Mouse (Mus musculus) myocyte (in vitro differentiated cells): ENCODE measurements around the gene Gns. TPM values are rescaled to one million over a fixed set of nuclear protein-coding genes. Genes with fewer than 3 reads are reported as not detected.

Experiments
- H3K27me3 ChIP-seq: one replicate; pipeline ENCODE4 v1.6.1; 2011; ENCODE audit not compliant: control insufficient read depth, insufficient read depth, insufficient read length
- H3K36me3 ChIP-seq: one replicate; pipeline ENCODE4 v1.6.1; 2011; ENCODE audit not compliant: control insufficient read depth, insufficient read depth
- H3K4me2 ChIP-seq: one replicate; pipeline ENCODE4 v1.6.1; 2011; ENCODE audit warnings: low read depth, control low read depth
- H3K4me3 ChIP-seq: one replicate; pipeline ENCODE4 v1.5.1; 2011; ENCODE audit warnings: mild to moderate bottlenecking, control low read depth, moderate library complexity
- H3K79me2 ChIP-seq: one replicate; pipeline ENCODE4 v1.6.1; 2011; ENCODE audit not compliant: control insufficient read depth, insufficient read depth
- H3ac ChIP-seq: one replicate; pipeline ENCODE4 v1.6.1; 2011; ENCODE audit not compliant: control insufficient read depth, insufficient read length
- CEBPB ChIP-seq: IDR thresholded peaks from 2 replicates; pipeline ENCODE4 v1.6.1; 2011; ENCODE audit warnings: mild to moderate bottlenecking, moderate library complexity; ENCODE audit not compliant: poor library complexity, insufficient read depth, severe bottlenecking
- E2F4 ChIP-seq: IDR thresholded peaks from one replicate; pipeline ENCODE4 v1.6.1; 2011; ENCODE audit warnings: mild to moderate bottlenecking, control low read depth, moderate library complexity; ENCODE audit not compliant: insufficient read depth
- MAX ChIP-seq: IDR thresholded peaks from one replicate; pipeline ENCODE4 v1.6.1; 2011; ENCODE audit warnings: low read depth, mild to moderate bottlenecking, control low read depth
- MYOD1 ChIP-seq, 3 experiments: IDR thresholded peaks; one replicate each; pipeline ENCODE4 v1.6.1; 2011; ENCODE audit warnings: control low read depth in 2 of 3, low read depth in 2 of 3, mild to moderate bottlenecking in 2 of 3, moderate library complexity in 1 of 3; ENCODE audit not compliant: insufficient read length in 2 of 3, control insufficient read depth in 1 of 3
- MYOG ChIP-seq, 3 experiments: IDR thresholded peaks; one replicate each; pipeline ENCODE4 v1.6.1; 2011; ENCODE audit warnings: control low read depth in 2 of 3, low read depth in 2 of 3, mild to moderate bottlenecking in 2 of 3; ENCODE audit not compliant: insufficient read length in 2 of 3, control insufficient read depth in 1 of 3, insufficient read depth in 1 of 3
- POLR2A ChIP-seq: IDR thresholded peaks from one replicate; pipeline ENCODE4 v1.6.1; 2011; ENCODE audit warnings: low read depth, mild to moderate bottlenecking, control low read depth, moderate library complexity; ENCODE audit not compliant: insufficient read length
- POLR2AphosphoS2 ChIP-seq: IDR thresholded peaks from one replicate; pipeline ENCODE4 v1.6.1; 2011; ENCODE audit warnings: low read depth, control low read depth; ENCODE audit not compliant: insufficient read length
- REST ChIP-seq: IDR thresholded peaks from one replicate; pipeline ENCODE4 v1.6.1; 2011; ENCODE audit warnings: mild to moderate bottlenecking, control low read depth, moderate library complexity; ENCODE audit not compliant: insufficient read depth, insufficient read length
- SRF ChIP-seq: IDR thresholded peaks from one replicate; pipeline ENCODE4 v1.6.1; 2011; ENCODE audit warnings: low read depth; ENCODE audit not compliant: control insufficient read depth, insufficient read length
- TCF12 ChIP-seq: IDR thresholded peaks from one replicate; pipeline ENCODE4 v1.6.1; 2011; ENCODE audit warnings: mild to moderate bottlenecking, control low read depth; ENCODE audit not compliant: poor library complexity, insufficient read depth, severe bottlenecking
- TCF3 ChIP-seq: IDR thresholded peaks from one replicate; pipeline ENCODE4 v1.6.1; 2011; ENCODE audit warnings: low read depth, control low read depth; ENCODE audit not compliant: insufficient read length
- USF1 ChIP-seq: IDR thresholded peaks from one replicate; pipeline ENCODE4 v1.6.1; 2011; ENCODE audit warnings: low read depth, mild to moderate bottlenecking, control low read depth, moderate library complexity
- polyA plus RNA-seq: library from polyadenylated mRNA; unstranded; fragments of >200 nt; fragmentation: generic; extraction: Trizol; gene quantifications from one replicate; pipeline ENCODE4 v1.2.1, GENCODE M21; 2012; ENCODE audit warnings: missing spikeins

Gns gene
- polyA plus RNA-seq, 1 experiment = 81.4 TPM

DNA sequence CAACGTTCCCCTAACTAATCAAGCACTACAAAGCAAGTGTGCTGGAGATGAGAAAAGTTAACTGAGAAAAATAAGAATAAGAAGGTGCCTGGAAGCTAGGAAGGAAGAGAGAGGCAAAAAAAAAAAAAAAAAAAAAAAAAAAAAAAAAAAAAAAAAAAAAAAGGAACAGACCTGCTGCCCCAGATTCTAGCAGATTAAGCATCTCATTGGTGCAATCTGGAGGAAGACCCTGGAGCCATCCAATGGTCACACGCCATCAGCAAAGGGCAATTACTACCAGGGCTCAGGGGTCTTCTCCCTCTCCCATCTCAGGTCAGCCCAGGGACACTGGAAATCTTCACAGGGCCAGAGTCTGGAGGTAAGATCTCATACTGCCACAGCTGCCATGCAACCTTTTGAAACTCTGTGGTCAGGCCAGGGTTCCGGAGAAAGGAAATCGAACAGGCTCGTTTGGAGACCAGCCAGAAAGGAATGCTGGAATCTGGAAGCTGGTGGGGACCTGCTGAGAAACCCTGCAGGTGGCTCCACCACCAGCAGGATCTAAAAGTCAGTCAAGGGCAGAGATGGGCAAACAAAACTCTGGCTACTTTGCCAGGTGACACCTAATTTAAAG, 61.7 kb downstream of the Gns start:
- H3K4me2 ChIP-seq = no peak overlapping the region
- TF ChIP-seq TCF12 (no peak), E2F4 (no peak), MYOG (IDR thresholded peaks at IDR 0.05; ENCODE audit: control insufficient read depth in 1 of 3, insufficient read depth in 1 of 3, insufficient read length in 2 of 3, low read depth in 2 of 3) (no peak), USF1 (no peak), CEBPB (no peak), REST (no peak), MAX (no peak), TCF3 (no peak), POLR2AphosphoS2 (no peak), SRF (no peak), MYOD1 (IDR thresholded peaks at IDR 0.05; ENCODE audit: control insufficient read depth in 1 of 3, insufficient read length in 2 of 3, low read depth in 2 of 3) (no peak), POLR2A (no peak)
- no peak overlapping the region for H3K4me3 ChIP-seq
- H3ac ChIP-seq = no peak overlapping the region
- no peaks in the 10 kb centered on the region for H3K36me3 ChIP-seq
- peaks cover 16% of the 10 kb centered on the region for H3K79me2 ChIP-seq
- H3K27me3 ChIP-seq = no peaks in the 10 kb centered on the region

DNA sequence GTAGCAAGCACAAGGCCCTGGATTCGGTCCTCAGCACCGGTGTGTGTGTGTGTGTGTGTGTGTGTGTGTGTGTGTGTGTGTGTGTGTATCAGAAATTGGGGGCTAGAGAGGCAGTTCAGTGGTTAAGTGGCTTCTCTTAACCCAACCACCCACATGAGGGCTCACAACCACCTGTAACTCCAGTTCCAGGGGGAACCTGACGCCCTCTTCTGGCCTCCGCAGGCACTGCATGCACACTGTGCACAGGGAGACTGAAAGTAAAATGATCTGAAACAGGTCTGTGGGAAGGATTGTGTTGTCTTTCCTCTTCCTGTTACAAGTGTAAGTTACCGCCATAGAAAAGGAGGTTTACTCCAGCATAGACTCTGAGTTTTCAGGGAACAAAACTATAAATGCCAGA, 62.2 kb downstream of the Gns start:
- no peaks in the 10 kb centered on the region for H3K27me3 ChIP-seq
- H3K36me3 ChIP-seq = no peaks in the 10 kb centered on the region
- no peak overlapping the region for H3ac ChIP-seq
- no peak for TF ChIP-seq REST
- no peak for TF ChIP-seq POLR2AphosphoS2
- H3K4me2 ChIP-seq = no peak overlapping the region
- peaks cover 16% of the 10 kb centered on the region for H3K79me2 ChIP-seq
- H3K4me3 ChIP-seq = no peak overlapping the region

DNA sequence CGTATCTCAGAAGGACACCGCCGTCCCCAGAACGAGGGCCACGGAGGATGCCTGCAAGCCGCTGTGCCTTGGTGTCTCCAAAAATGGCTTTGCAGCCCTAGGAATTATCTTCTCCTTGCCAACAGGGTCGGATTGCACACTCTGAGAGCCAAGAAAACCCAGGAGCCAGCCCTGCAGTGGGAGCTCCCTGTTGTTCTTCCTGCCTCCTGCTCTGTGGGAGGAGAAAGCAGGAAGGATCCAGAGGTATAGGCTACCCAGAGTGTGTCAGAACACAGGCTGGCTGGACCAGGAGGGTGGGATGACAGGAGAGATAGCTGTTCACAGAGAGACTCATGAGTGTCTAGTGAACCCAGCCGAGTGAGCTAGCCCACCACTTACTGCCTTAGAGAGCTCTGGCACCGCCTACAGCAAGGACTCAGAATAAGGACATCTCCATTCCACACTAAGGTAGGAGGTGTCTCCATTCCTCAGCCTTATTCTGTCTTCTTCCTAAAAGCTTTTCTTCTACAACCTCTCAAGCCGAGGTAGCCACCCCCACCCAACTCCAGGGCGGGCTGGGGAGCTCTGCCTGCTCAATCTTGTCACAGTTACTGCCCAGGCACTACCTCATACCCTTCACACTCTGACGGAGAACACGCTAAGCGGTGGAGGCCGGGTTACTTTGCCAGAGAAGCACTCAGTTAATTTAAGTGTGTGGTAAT, 63.3 kb downstream of the Gns start:
- Histone ChIP-seq H3K79me2 (peaks cover 9% of the 10 kb centered on the region), H3K4me3 (no peak overlapping the region), H3K4me2 (no peak overlapping the region), H3K36me3 (no peaks in the 10 kb centered on the region), H3K27me3 (no peaks in the 10 kb centered on the region), H3ac (no peak overlapping the region)
- TF ChIP-seq USF1 (no peak), CEBPB (no peak)

DNA sequence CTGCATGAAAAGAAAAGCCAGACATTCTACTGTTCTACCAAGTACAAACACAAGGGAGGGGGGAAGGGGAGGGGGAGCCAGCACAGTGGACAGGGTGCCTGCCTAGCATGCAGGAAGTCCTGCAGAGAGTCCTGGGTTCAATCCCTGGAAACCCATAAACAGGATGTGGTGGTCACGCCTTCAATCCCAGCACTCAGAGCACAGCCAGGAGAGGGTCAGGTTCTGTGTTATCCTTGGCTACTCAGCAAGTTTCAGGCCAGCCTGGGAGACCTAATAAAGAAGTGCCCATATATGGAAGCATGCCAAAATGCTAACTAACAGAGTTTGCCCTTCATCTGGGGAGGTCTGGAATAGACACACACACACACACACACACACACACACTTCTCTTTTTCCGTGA, 64.2 kb downstream of the Gns start:
- H3K36me3 ChIP-seq = no peaks in the 10 kb centered on the region
- H3K4me3 ChIP-seq = no peak overlapping the region
- TF ChIP-seq CEBPB (no peak), REST (no peak), POLR2A (no peak), TCF3 (no peak), POLR2AphosphoS2 (no peak), MYOD1 (IDR thresholded peaks at IDR 0.05; ENCODE audit: control insufficient read depth in 1 of 3, insufficient read length in 2 of 3, low read depth in 2 of 3) (no peak), SRF (peak; percentile 80), MAX (no peak)
- H3K79me2 ChIP-seq = peaks cover 11% of the 10 kb centered on the region
- H3K27me3 ChIP-seq = no peaks in the 10 kb centered on the region
- peak overlapping the region; percentile 70 for H3K4me2 ChIP-seq
- no peak overlapping the region for H3ac ChIP-seq

DNA sequence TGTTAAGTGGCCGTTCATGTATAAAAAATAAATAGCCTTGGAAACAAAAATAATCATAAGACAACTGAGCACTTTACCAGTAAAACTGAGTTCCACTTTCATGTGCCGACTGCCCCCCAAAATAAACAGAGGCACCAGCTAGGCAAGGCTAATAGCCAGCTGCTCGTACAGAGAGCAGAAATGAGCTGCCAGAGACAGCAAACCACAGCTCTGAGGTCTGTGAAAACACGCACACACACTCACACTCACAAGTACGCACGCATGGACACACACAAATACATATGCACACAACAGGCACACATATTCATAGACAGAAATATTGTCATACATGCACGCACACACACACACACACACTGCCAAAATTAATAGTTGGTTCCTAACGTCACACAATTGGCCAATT, 64.7 kb downstream of the Gns start:
- Histone ChIP-seq H3K36me3 (no peaks in the 10 kb centered on the region), H3K4me3 (no peak overlapping the region), H3K27me3 (no peaks in the 10 kb centered on the region), H3ac (no peak overlapping the region), H3K4me2 (peak overlapping the region; percentile 70), H3K79me2 (peaks cover 14% of the 10 kb centered on the region)
- TF ChIP-seq MYOD1 (IDR thresholded peaks at IDR 0.05; ENCODE audit: control insufficient read depth in 1 of 3, insufficient read length in 2 of 3, low read depth in 2 of 3) (peak in 1 of 3 experiments; percentile 19), CEBPB (no peak), MYOG (IDR thresholded peaks at IDR 0.05; ENCODE audit: control insufficient read depth in 1 of 3, insufficient read depth in 1 of 3, insufficient read length in 2 of 3, low read depth in 2 of 3) (peak in 2 of 3 experiments; percentile 31 to 58)
